Mouse (Mus musculus): Measurements from ENCODE around the gene Fam120a.

GRCm38 (mm10) chr13:48968750-48969088 is 902 bp upstream of the Fam120a start:
- no peak for TF ChIP-seq CTCF (conservative IDR thresholded peaks at IDR 0.05; ENCODE audit: low read length)
- TF ChIP-seq NANOG (IDR thresholded peaks at IDR 0.05; ENCODE audit: borderline replicate concordance, low read length) = no peak
